Mouse (Mus musculus): ENCODE measurements around the gene Hook1. TPM values are rescaled to one million over a fixed set of nuclear protein-coding genes. Genes with fewer than 3 reads are reported as not detected.

Hook1 gene
- total and polyA plus RNA-seq, 3 experiments, result 3.2 to 11.1 (median 8.9) TPM

DNA sequence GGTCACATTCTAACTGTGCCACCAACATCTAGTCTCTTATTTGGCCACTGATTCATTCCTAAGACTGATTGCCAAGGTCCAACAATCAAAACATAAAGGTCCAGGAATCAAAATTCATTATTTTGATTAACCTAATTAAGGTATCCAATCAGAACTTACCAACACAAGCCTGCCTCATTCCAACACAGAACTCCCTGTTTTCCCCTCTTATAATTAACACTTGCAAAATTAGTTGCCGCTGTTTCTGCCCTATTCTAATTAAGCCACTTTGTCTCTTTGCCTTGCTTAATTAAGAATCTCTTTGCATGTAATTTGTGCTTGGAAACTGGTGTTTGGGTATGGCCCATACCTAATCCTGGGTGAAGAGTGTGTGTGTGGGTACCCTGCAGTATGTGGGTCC lies 37.1 kb upstream of the Hook1 start:
- DNase-seq, result no peak
- intact Hi-C loops (cut with DNase I), result no loop called here
- TF ChIP-seq POLR2A (IDR thresholded peaks at IDR 0.05; ENCODE audit: insufficient read depth, low read depth, low read length), result no peak
- no peak for TF ChIP-seq CTCF (IDR thresholded peaks at IDR 0.05)
- TF ChIP-seq EP300 (IDR thresholded peaks at IDR 0.05; ENCODE audit: insufficient read depth, low read depth, low read length), result no peak
- Histone ChIP-seq H3K4me3 (no peak overlapping the region), H3K9ac (ENCODE audit: low read depth, low read length) (no peak overlapping the region), H3K36me3 (ENCODE audit: control insufficient read depth, insufficient read depth, low read length) (no peaks in the 10 kb centered on the region), H3K4me1 (ENCODE audit: control insufficient read depth, insufficient read depth, low read length) (no peaks in the 10 kb centered on the region), H3K27ac (no peak overlapping the region), H3K27me3 (ENCODE audit: control insufficient read depth, insufficient read depth, low read length) (no peaks in the 10 kb centered on the region), H3K79me2 (replicated peaks; ENCODE audit: control insufficient read depth, insufficient read depth, low read length) (no peaks in the 10 kb centered on the region)
- whole genome bisulfite sequencing, result 84% methylated on average over 1 of the region's 1 CpGs

DNA sequence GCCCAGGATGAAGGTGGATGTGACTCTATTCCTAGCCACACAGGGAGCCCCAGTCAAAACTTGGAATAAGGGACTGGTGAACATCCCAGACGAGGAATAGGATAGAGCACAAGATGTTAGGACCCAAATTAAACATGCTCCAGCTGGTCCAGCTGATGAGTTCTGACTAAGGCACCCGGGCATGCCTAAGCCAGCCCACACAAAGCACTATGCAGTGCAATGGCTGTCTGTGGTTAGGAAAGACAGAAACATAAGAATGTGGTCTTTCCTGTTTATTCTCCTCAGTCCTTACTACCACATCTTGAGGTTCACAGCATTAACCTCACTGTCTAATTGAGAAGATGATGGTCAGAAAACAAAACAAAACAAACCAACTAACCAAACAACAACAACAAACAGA lies 35.7 kb upstream of the Hook1 start:
- no peak for DNase-seq
- TF ChIP-seq POLR2A (IDR thresholded peaks at IDR 0.05; ENCODE audit: insufficient read depth, low read depth, low read length) (no peak), EP300 (IDR thresholded peaks at IDR 0.05; ENCODE audit: insufficient read depth, low read depth, low read length) (no peak), CTCF (IDR thresholded peaks at IDR 0.05) (no peak)
- Histone ChIP-seq H3K27ac (no peak overlapping the region), H3K4me1 (ENCODE audit: control insufficient read depth, insufficient read depth, low read length) (no peaks in the 10 kb centered on the region), H3K27me3 (ENCODE audit: control insufficient read depth, insufficient read depth, low read length) (no peaks in the 10 kb centered on the region), H3K9ac (ENCODE audit: low read depth, low read length) (no peak overlapping the region), H3K79me2 (replicated peaks; ENCODE audit: control insufficient read depth, insufficient read depth, low read length) (no peaks in the 10 kb centered on the region), H3K4me3 (no peak overlapping the region), H3K36me3 (ENCODE audit: control insufficient read depth, insufficient read depth, low read length) (no peaks in the 10 kb centered on the region)
- 47% methylated on average over 2 of the region's 2 CpGs for WGBS
- intact Hi-C loops (cut with DNase I), result no loop called here

- Histone ChIP-seq H3K27me3 (ENCODE audit: control insufficient read depth, insufficient read depth, low read length) (no peaks in the 10 kb centered on the region), H3K9ac (ENCODE audit: low read depth, low read length) (no peak overlapping the region), H3K27ac (no peak overlapping the region), H3K36me3 (ENCODE audit: control insufficient read depth, insufficient read depth, low read length) (no peaks in the 10 kb centered on the region), H3K4me1 (ENCODE audit: control insufficient read depth, insufficient read depth, low read length) (no peaks in the 10 kb centered on the region), H3K4me3 (no peak overlapping the region), H3K79me2 (replicated peaks; ENCODE audit: control insufficient read depth, insufficient read depth, low read length) (no peaks in the 10 kb centered on the region)
- TF ChIP-seq EP300 (IDR thresholded peaks at IDR 0.05; ENCODE audit: insufficient read depth, low read depth, low read length) (no peak), POLR2A (IDR thresholded peaks at IDR 0.05; ENCODE audit: insufficient read depth, low read depth, low read length) (no peak), CTCF (IDR thresholded peaks at IDR 0.05) (no peak)
- DNase-seq, result no peak
- 83% methylated on average over 9 of the region's 9 CpGs for WGBS
- intact Hi-C loops (cut with DNase I), result no loop called here
These were observed 33.2 kb upstream of the Hook1 start for GRCm38 (mm10) chr4:95933801-95934356.

DNA sequence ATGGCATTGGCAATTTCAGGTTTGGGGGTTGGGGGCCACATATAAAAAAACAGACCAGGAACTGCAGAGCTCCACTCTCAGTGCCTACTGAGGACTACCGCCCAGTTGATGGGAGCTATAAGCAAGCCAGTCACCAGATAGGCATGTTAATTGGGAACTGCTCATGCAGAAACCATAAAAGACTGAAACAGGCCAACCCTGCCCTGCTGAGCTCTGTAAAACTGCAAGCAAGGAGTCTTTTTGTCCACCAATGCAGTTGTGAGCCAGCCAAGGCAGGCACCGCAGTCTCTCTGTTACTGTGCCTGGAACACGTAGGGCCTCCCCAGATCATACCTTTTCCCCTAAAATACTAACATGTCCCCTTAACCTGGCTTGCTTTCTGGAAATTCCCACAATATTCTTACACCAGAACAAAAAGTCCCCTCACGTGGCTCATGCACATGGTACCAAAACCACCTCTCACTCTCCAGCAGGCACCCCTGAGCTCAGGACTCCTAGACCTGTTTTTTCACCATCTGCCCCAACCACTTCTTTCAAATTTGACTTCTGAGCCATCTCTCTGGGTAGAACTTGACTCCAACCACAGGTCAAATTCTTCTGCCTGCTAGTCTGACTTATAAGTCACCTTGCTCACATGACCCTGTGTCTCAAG lies 32.5 kb upstream of the Hook1 start:
- DNase-seq, result no peak
- Histone ChIP-seq H3K27ac (no peak overlapping the region), H3K9ac (ENCODE audit: low read depth, low read length) (no peak overlapping the region), H3K4me3 (no peak overlapping the region), H3K27me3 (ENCODE audit: control insufficient read depth, insufficient read depth, low read length) (no peaks in the 10 kb centered on the region), H3K79me2 (replicated peaks; ENCODE audit: control insufficient read depth, insufficient read depth, low read length) (no peaks in the 10 kb centered on the region), H3K4me1 (ENCODE audit: control insufficient read depth, insufficient read depth, low read length) (no peaks in the 10 kb centered on the region), H3K36me3 (ENCODE audit: control insufficient read depth, insufficient read depth, low read length) (no peaks in the 10 kb centered on the region)
- TF ChIP-seq POLR2A (IDR thresholded peaks at IDR 0.05; ENCODE audit: insufficient read depth, low read depth, low read length) (no peak), EP300 (IDR thresholded peaks at IDR 0.05; ENCODE audit: insufficient read depth, low read depth, low read length) (no peak), CTCF (IDR thresholded peaks at IDR 0.05) (no peak)
- WGBS, result 89% methylated on average over 4 of the region's 4 CpGs
- intact Hi-C loops (cut with DNase I), result no loop called here

DNA sequence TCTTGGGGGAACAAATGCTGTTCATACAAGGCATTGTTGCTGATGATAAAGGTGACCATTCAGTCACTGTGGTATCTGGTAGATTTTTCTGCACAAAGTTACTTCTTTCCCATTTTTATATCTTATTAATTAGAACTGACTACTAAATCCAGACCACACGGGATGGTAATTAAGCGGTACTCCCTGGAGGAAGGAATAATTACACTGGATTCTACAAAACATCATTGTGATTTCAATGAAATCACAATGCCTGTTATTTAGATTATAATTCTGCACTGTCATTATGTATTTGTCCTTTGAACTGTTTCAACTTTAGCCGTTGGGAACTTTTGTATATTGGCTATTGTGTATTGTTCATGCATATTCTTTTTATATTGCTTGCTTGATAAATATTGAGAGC lies 28.3 kb upstream of the Hook1 start:
- H3K4me3 ChIP-seq, result no peak overlapping the region
- H3K4me1 ChIP-seq (ENCODE audit: control insufficient read depth, insufficient read depth, low read length), result no peaks in the 10 kb centered on the region
- 70% methylated on average over 3 of the region's 3 CpGs for WGBS
- no peaks in the 10 kb centered on the region for H3K27me3 ChIP-seq (ENCODE audit: control insufficient read depth, insufficient read depth, low read length)
- no peaks in the 10 kb centered on the region for H3K79me2 ChIP-seq (replicated peaks; ENCODE audit: control insufficient read depth, insufficient read depth, low read length)
- intact Hi-C loops (cut with DNase I), result no loop called here
- no peak for DNase-seq
- TF ChIP-seq POLR2A (IDR thresholded peaks at IDR 0.05; ENCODE audit: insufficient read depth, low read depth, low read length), result no peak
- TF ChIP-seq CTCF (IDR thresholded peaks at IDR 0.05), result no peak
- no peak for TF ChIP-seq EP300 (IDR thresholded peaks at IDR 0.05; ENCODE audit: insufficient read depth, low read depth, low read length)
- H3K27ac ChIP-seq, result no peak overlapping the region
- H3K36me3 ChIP-seq (ENCODE audit: control insufficient read depth, insufficient read depth, low read length), result no peaks in the 10 kb centered on the region
- no peak overlapping the region for H3K9ac ChIP-seq (ENCODE audit: low read depth, low read length)

GRCm38 (mm10) chr4:95947896-95948295 lies 19.1 kb upstream of the Hook1 start:
- Histone ChIP-seq H3K27me3 (ENCODE audit: control insufficient read depth, insufficient read depth, low read length) (no peaks in the 10 kb centered on the region), H3K79me2 (replicated peaks; ENCODE audit: control insufficient read depth, insufficient read depth, low read length) (no peaks in the 10 kb centered on the region), H3K36me3 (ENCODE audit: control insufficient read depth, insufficient read depth, low read length) (no peaks in the 10 kb centered on the region), H3K4me3 (no peak overlapping the region), H3K9ac (ENCODE audit: low read depth, low read length) (no peak overlapping the region), H3K27ac (no peak overlapping the region), H3K4me1 (ENCODE audit: control insufficient read depth, insufficient read depth, low read length) (no peaks in the 10 kb centered on the region)
- 57% methylated on average over 1 of the region's 1 CpGs for WGBS
- no peak for DNase-seq
- TF ChIP-seq EP300 (IDR thresholded peaks at IDR 0.05; ENCODE audit: insufficient read depth, low read depth, low read length) (no peak), POLR2A (IDR thresholded peaks at IDR 0.05; ENCODE audit: insufficient read depth, low read depth, low read length) (no peak), CTCF (IDR thresholded peaks at IDR 0.05) (no peak)
- intact Hi-C loops (cut with DNase I), result no loop called here

Measured in heart, adult 2 months (tissue).